Mouse (Mus musculus): Measurements from ENCODE around the gene Prnp. TPM values are rescaled to one million over a fixed set of nuclear protein-coding genes. Genes with fewer than 3 reads are reported as not detected.

The Prnp gene
- total RNA-seq, 2 experiments from 2014 or later, result 75.2 to 93.8 TPM

DNA sequence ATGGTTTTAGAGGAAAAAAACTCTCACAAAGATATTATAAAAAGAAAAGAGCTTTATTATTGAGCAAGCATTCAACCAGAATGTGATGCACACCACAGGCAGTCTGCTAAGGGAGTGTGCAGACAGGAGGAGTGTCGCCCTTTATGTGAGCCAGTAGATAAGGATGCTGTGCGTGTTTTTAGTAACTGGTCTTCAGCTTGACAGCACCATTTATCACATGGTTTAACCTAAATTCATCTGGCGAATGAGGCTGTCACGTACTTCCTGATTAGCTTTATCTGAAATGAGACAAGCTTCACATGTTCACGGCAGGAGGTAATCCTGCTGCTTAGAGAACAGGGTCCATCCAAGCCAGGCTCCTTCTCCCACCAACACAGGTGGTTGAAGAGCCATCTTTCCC, 4.7 kb upstream of the Prnp start:
- intact Hi-C loops (cut with DNase I; ENCODE audit: low total_unique reads), result no loop called here
- no peak for DNase-seq

- no peak for DNase-seq
Observed at GRCm38 (mm10) chr2:131905776-131906175, 4.0 kb upstream of the Prnp start.

DNA sequence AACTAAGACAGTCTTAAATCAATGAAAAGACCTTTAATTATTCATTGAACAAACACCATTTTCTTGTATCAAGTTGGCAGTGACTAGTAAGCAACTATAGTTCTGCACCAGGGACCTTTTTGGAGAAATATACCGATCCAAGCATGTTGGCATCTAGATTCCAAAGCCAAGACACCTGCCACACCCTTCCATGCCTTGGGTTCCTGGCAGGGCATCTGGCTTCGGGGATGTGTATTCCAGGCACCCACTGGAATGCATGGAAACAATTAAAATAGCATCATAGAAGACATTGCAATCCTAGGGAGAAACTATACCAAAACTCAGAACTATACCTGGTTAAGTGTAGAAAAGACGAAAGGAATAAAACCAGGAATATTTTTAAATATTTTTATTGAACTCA, 3.5 kb upstream of the Prnp start:
- intact Hi-C loops (cut with DNase I; ENCODE audit: low total_unique reads), result no loop called here
- DNase-seq, result no peak

More at GRCm38 (mm10) chr2:131905776-131906175, 4.0 kb upstream of the Prnp start:
- intact Hi-C loops (cut with DNase I; ENCODE audit: low total_unique reads), result no loop called here

GRCm38 (mm10) chr2:131906846-131907245, 2.9 kb upstream of the Prnp start:
- intact Hi-C loops (cut with DNase I; ENCODE audit: low total_unique reads), result no loop called here
- DNase-seq, result peak; percentile 54

- no peak for DNase-seq
- intact Hi-C loops (cut with DNase I; ENCODE audit: low total_unique reads), result no loop called here
Observed at GRCm38 (mm10) chr2:131907311-131907710, 2.4 kb upstream of the Prnp start.

DNA sequence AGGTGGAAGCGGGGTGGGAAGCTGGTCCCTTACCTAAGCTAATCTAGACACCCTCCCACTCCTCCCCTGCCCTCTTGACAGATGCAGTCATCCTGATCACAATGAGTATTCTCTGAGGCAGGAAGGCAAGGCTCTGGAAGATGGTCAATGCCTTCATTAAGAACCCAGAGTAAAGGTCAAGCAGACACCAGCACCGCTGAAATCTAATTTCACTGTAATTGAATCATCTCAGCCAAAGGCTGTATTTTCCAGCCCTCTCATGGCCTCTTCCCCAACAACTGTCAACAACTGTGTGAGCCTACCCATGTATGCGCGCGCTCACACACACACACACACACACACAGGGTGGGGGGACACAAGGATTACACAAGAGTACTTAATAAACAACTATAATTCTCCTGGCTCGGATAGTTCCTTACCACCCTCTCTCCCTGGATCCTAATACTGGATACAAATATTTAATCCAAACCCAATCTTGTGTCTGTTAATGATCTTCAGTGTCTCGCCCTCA, 1.3 kb upstream of the Prnp start:
- DNase-seq, result no peak
- intact Hi-C loops (cut with DNase I; ENCODE audit: low total_unique reads), result no loop called here

GRCm38 (mm10) chr2:131908906-131909305, 822 bp upstream of the Prnp start:
- no peak for DNase-seq
- intact Hi-C loops (cut with DNase I; ENCODE audit: low total_unique reads), result no loop called here

DNA sequence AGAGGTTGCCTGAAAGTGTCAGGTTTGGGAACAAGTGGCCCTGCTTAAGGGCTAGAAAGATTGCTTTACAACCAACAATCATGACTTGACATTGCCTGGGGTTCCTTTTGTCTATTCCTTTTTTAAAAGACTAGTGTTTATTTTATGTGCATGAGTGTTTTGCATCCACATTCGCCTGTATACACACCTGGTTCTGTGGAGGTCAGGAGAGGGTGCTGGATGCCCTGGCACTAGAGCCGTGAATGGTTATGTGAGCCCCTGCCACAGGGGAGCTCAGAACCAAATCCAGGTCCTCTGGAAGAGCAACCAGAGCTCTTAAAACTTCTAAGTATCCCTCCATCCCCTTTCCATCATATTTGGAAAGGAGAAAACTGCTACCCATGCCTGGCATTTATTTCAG, 1.1 kb downstream of the Prnp start:
- intact Hi-C loops (cut with DNase I; ENCODE audit: low total_unique reads), result no loop called here
- DNase-seq, result no peak

DNA sequence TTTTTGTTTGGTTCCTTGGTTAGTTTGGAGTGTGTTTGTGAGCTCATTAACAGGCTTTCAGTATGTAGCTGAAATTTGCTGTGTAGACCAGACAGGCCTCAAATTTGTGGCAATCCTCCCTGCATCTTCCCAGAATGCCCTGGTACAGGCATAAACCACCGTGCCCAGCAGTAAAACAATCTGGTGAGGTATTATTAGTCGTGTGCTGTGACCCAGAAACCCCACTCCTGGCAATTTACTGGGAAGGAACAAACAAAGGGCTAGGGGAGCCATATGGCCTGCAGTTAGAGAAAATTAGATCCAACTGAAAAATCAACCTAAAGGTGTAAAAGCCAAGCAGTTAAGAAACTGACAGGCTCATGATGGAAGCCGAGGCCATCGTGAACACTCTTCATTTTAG, 1.6 kb downstream of the Prnp start:
- intact Hi-C loops (cut with DNase I; ENCODE audit: low total_unique reads), result no loop called here
- no peak for DNase-seq

GRCm38 (mm10) chr2:131912526-131913258, 3.0 kb downstream of the Prnp start:
- intact Hi-C loops (cut with DNase I; ENCODE audit: low total_unique reads), result no loop called here
- no peak for DNase-seq

- intact Hi-C loops (cut with DNase I; ENCODE audit: low total_unique reads), result no loop called here
- DNase-seq, result no peak
Observed at GRCm38 (mm10) chr2:131932275-131932902, 22.7 kb downstream of the Prnp start.

DNA sequence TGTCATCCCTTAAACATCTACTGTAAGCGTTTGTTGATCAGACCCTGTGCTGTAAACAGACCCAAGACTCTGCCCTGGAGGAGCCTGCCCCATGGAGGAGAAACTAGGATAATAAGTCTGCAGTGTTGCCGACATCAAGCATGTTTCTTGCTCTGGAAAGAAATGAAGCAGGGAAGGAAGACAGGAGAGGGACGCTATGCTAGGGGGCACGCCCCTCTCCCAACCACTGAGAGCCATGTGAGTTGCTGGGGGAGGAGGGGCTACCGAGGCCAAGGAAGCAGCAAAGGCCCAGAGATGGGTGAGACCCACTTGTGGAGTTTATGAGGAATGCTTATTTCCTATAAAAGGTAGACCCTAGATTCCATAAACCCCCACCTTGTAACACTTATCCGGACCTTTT, 23.3 kb downstream of the Prnp start:
- intact Hi-C loops (cut with DNase I; ENCODE audit: low total_unique reads), result no loop called here
- no peak for DNase-seq

DNA sequence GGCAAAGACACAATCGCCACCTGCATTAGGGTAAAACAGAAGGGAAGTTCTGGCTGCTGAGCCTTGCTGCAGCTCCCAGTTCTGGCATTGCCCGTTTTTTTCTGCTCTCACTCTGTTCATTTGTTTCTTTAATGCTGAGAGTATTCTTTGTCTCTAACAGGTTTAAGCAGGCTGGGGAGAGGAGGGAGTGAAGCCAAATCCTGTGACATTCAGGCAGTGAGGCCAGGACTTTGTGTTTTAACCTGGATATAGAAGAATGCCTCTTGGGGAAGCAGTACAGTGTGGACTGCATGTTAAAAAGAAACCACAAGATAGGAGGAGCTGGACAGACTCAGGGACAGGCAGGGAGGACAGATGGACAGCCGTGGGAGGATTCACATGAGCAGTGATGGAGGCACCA, 23.9 kb downstream of the Prnp start:
- intact Hi-C loops (cut with DNase I; ENCODE audit: low total_unique reads), result no loop called here
- DNase-seq, result no peak

GRCm38 (mm10) chr2:131934243-131934642, 24.5 kb downstream of the Prnp start:
- intact Hi-C loops (cut with DNase I; ENCODE audit: low total_unique reads), result no loop called here
- DNase-seq, result no peak

DNA sequence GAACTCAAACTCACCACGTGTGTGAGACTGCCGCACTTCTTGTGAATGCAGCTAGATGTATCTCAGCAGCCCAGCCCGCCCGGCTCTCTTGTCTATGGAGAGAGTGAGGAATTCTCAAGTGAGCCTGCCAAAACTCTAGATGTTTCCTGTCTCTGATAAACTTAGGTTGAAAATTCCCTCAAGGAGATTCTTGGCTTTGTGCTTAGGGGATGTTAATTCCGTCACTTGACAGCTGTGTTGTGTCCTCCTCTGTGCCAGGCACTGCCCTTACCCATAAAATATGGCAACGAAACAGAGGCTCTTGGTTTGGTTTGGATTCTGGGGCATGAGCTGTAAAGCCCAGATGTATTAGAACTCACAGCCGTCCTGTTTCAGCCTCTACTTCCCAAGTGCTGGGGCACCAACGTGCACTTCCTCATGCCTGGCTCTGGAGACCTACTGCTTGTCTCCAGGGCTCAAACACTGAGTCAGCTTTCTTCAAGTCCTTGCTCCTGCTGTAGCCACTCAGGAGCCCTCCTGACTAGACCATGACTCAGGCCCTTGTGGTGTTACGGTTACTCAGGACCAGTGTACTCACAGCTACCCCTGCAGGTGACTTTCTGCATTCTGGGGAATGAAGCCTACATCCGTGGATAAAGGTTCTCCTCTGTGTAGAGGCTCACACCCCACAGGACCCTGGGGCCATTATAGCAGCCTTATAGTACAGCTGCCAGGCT, 25.8 kb downstream of the Prnp start:
- intact Hi-C loops (cut with DNase I; ENCODE audit: low total_unique reads), result loop anchor here (5.0 kb wide), 1 partner anchor 108 kb away; no protein-coding TSS in a partner anchor
- no peak for DNase-seq

DNA sequence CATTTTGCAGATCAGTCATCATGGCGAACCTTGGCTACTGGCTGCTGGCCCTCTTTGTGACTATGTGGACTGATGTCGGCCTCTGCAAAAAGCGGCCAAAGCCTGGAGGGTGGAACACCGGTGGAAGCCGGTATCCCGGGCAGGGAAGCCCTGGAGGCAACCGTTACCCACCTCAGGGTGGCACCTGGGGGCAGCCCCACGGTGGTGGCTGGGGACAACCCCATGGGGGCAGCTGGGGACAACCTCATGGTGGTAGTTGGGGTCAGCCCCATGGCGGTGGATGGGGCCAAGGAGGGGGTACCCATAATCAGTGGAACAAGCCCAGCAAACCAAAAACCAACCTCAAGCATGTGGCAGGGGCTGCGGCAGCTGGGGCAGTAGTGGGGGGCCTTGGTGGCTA, 26.7 kb downstream of the Prnp start:
- intact Hi-C loops (cut with DNase I; ENCODE audit: low total_unique reads), result loop anchor here (5.0 kb wide), 1 partner anchor 109 kb away; no protein-coding TSS in a partner anchor
- no peak for DNase-seq

DNA sequence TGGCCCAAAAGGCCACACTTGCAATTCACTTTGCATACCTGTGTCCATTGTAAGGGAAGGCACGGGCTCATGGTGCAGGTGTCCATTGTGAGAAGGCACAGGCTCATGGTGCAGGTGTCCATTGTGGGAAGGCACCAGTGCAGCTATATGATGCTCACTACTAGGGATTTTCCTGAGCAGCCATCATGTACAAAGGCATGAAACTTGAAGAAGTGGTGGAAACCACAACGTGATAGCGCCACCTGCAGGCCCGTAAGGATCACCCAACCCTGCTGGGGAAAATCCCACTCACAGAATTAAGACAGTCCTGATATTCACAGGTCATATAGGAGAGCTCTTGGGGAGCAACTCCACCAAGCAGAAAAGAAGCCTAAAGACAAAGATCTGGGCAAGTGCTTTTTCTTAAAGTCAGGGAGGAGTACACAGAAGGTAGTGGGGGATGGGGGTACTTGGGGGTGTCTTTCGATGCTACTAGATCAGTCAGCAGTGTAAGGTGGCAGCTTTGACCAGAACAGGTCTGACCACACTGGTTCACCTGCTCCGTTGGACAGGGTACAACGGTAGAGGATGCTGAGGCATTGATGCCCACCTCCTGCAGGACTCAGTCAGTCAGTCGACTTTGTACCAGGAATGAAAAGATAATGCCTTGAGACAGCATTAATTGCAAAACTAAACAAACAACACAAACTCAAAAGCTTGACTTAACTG, 29.8 kb downstream of the Prnp start:
- intact Hi-C loops (cut with DNase I; ENCODE audit: low total_unique reads), result loop anchor here (5.0 kb wide), 1 partner anchor 112 kb away; no protein-coding TSS in a partner anchor
- DNase-seq, result peak; percentile 42

DNA sequence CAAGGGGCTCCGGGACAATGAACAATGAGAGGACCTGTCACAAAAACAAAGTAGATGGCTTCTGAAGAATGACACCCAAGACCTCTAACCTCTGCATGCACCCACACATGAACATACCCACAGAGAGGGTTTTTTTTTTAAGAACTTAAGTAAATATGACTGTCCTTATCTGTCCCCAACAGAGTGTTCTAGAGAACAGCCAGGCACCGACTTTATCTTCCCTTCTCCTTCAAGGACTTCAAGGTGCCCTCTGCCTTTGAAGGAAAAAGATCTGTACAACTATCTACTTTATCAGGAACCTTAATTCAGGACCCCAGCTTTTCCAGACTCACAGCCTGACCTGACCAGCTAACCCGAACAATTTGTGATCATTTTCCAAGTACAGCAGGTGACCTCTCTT, 30.8 kb downstream of the Prnp start:
- intact Hi-C loops (cut with DNase I; ENCODE audit: low total_unique reads), result no loop called here
- DNase-seq, result no peak

- intact Hi-C loops (cut with DNase I; ENCODE audit: low total_unique reads), result no loop called here
- no peak for DNase-seq
Observed at GRCm38 (mm10) chr2:131941501-131941900, 31.8 kb downstream of the Prnp start.

GRCm38 (mm10) chr2:131944370-131944769, 34.6 kb downstream of the Prnp start:
- no peak for DNase-seq
- intact Hi-C loops (cut with DNase I; ENCODE audit: low total_unique reads), result no loop called here

Measured in gastrocnemius, postnatal 14 days (tissue).